Mouse (Mus musculus): Measurements from ENCODE around the gene Prrc2a. TPM values are rescaled to one million over a fixed set of nuclear protein-coding genes. Genes with fewer than 3 reads are reported as not detected.

Gene Prrc2a
- polyA plus RNA-seq, 1 experiment from 2014 or later, result 163 TPM

- Histone ChIP-seq H3K4me1 (ENCODE audit: control insufficient read depth, insufficient read depth, low read length) (no peaks in the 10 kb centered on the region), H3K27me3 (ENCODE audit: control insufficient read depth, insufficient read depth, low read length) (no peaks in the 10 kb centered on the region), H3K9ac (ENCODE audit: low read depth, low read length) (peak overlapping the region; percentile 54), H3K36me3 (ENCODE audit: control insufficient read depth, insufficient read depth, low read length) (no peaks in the 10 kb centered on the region), H3K4me3 (ENCODE audit: low read depth, low read length) (peak overlapping the region; percentile 48), H3K9me3 (replicated peaks; ENCODE audit: control insufficient read depth, low read length) (no peaks in the 10 kb centered on the region), H3K4me2 (peak overlapping the region; percentile 65), H3K27ac (ENCODE audit: low read depth, low read length) (peak overlapping the region; percentile 62)
- peak; percentile 43; the same call in 1 of the 2 replicates for ATAC-seq (replicated peaks; ENCODE audit: insufficient number of reproducible peaks, low FRiP score, low TSS enrichment)
- WGBS (ENCODE audit: insufficient replicate concordance), result 2% methylated on average over 18 of the region's 18 CpGs
Observed at GRCm38 (mm10) chr17:35185639-35186611, 21.2 kb upstream of the Prrc2a start.

- no peak for ATAC-seq (replicated peaks; ENCODE audit: insufficient number of reproducible peaks, low FRiP score, low TSS enrichment)
- Histone ChIP-seq H3K4me1 (ENCODE audit: control insufficient read depth, insufficient read depth, low read length) (no peaks in the 10 kb centered on the region), H3K4me2 (no peak overlapping the region), H3K27me3 (ENCODE audit: control insufficient read depth, insufficient read depth, low read length) (no peaks in the 10 kb centered on the region), H3K4me3 (ENCODE audit: low read depth, low read length) (no peak overlapping the region), H3K36me3 (ENCODE audit: control insufficient read depth, insufficient read depth, low read length) (no peaks in the 10 kb centered on the region), H3K9me3 (replicated peaks; ENCODE audit: control insufficient read depth, low read length) (no peaks in the 10 kb centered on the region), H3K9ac (ENCODE audit: low read depth, low read length) (0 out of 2 replicates have a peak overlapping the region, but pooled peaks have one; percentile 28), H3K27ac (ENCODE audit: low read depth, low read length) (no peak overlapping the region)
- WGBS (ENCODE audit: insufficient replicate concordance), result 83% methylated on average over 5 of the region's 5 CpGs
Observed at GRCm38 (mm10) chr17:35180093-35180492, 15.4 kb upstream of the Prrc2a start.

GRCm38 (mm10) chr17:35178528-35178927, 13.8 kb upstream of the Prrc2a start:
- WGBS (ENCODE audit: insufficient replicate concordance), result 10% methylated on average over 5 of the region's 5 CpGs

GRCm38 (mm10) chr17:35175968-35176367, 11.3 kb upstream of the Prrc2a start, which contains the start of gene Aif1:
TSS of gene Aif1 (minus strand) at chr17:35176068.
- no peak within 1 kb of the TSS for H3K27ac ChIP-seq (ENCODE audit: low read depth, low read length)
- WGBS (ENCODE audit: insufficient replicate concordance), result 62% methylated on average over 2 of the region's 2 CpGs

More at GRCm38 (mm10) chr17:35178528-35178927, 13.8 kb upstream of the Prrc2a start:
- ATAC-seq (replicated peaks; ENCODE audit: insufficient number of reproducible peaks, low FRiP score, low TSS enrichment), result 0 out of 2 replicates have a peak, but pooled peaks have one; percentile 22
- H3K27me3 ChIP-seq (ENCODE audit: control insufficient read depth, insufficient read depth, low read length), result no peaks in the 10 kb centered on the region
- no peaks in the 10 kb centered on the region for H3K36me3 ChIP-seq (ENCODE audit: control insufficient read depth, insufficient read depth, low read length)
- H3K4me2 ChIP-seq, result no peak overlapping the region
- no peak overlapping the region for H3K4me3 ChIP-seq (ENCODE audit: low read depth, low read length)
- no peaks in the 10 kb centered on the region for H3K4me1 ChIP-seq (ENCODE audit: control insufficient read depth, insufficient read depth, low read length)
- no peak overlapping the region for H3K9ac ChIP-seq (ENCODE audit: low read depth, low read length)
- no peak overlapping the region for H3K27ac ChIP-seq (ENCODE audit: low read depth, low read length)
- no peaks in the 10 kb centered on the region for H3K9me3 ChIP-seq (replicated peaks; ENCODE audit: control insufficient read depth, low read length)

GRCm38 (mm10) chr17:35175382-35175781, 10.7 kb upstream of the Prrc2a start:
- Histone ChIP-seq H3K27me3 (ENCODE audit: control insufficient read depth, insufficient read depth, low read length) (0 out of 2 replicates have a peak, but pooled peaks cover 3% of the 10 kb centered on the region), H3K36me3 (ENCODE audit: control insufficient read depth, insufficient read depth, low read length) (no peaks in the 10 kb centered on the region), H3K27ac (ENCODE audit: low read depth, low read length) (no peak overlapping the region), H3K4me1 (ENCODE audit: control insufficient read depth, insufficient read depth, low read length) (no peaks in the 10 kb centered on the region), H3K4me3 (ENCODE audit: low read depth, low read length) (no peak overlapping the region), H3K4me2 (no peak overlapping the region), H3K9ac (ENCODE audit: low read depth, low read length) (no peak overlapping the region), H3K9me3 (replicated peaks; ENCODE audit: control insufficient read depth, low read length) (no peaks in the 10 kb centered on the region)
- ATAC-seq (replicated peaks; ENCODE audit: insufficient number of reproducible peaks, low FRiP score, low TSS enrichment), result no peak
- 78% methylated on average over 6 of the region's 6 CpGs for WGBS (ENCODE audit: insufficient replicate concordance)

More at GRCm38 (mm10) chr17:35175968-35176367, 11.3 kb upstream of the Prrc2a start, which contains the start of gene Aif1:
- Histone ChIP-seq H3K9ac (ENCODE audit: low read depth, low read length) (no peak within 1 kb of the TSS), H3K36me3 (ENCODE audit: control insufficient read depth, insufficient read depth, low read length) (no peaks in the 10 kb centered on the region), H3K27me3 (ENCODE audit: control insufficient read depth, insufficient read depth, low read length) (0 out of 2 replicates have a peak, but pooled peaks cover 3% of the 10 kb centered on the region), H3K4me2 (no peak within 1 kb of the TSS), H3K9me3 (replicated peaks; ENCODE audit: control insufficient read depth, low read length) (no peaks in the 10 kb centered on the region), H3K4me3 (ENCODE audit: low read depth, low read length) (no peak within 1 kb of the TSS), H3K4me1 (ENCODE audit: control insufficient read depth, insufficient read depth, low read length) (no peaks in the 10 kb centered on the region)
- no peak for ATAC-seq (replicated peaks; ENCODE audit: insufficient number of reproducible peaks, low FRiP score, low TSS enrichment)

- H3K4me3 ChIP-seq (ENCODE audit: low read depth, low read length), result no peak overlapping the region
- no peak overlapping the region for H3K9ac ChIP-seq (ENCODE audit: low read depth, low read length)
- 0 out of 2 replicates have a peak, but pooled peaks cover 3% of the 10 kb centered on the region for H3K27me3 ChIP-seq (ENCODE audit: control insufficient read depth, insufficient read depth, low read length)
- 67% methylated on average over 8 of the region's 8 CpGs for WGBS (ENCODE audit: insufficient replicate concordance)
- no peaks in the 10 kb centered on the region for H3K36me3 ChIP-seq (ENCODE audit: control insufficient read depth, insufficient read depth, low read length)
- no peaks in the 10 kb centered on the region for H3K9me3 ChIP-seq (replicated peaks; ENCODE audit: control insufficient read depth, low read length)
- H3K4me1 ChIP-seq (ENCODE audit: control insufficient read depth, insufficient read depth, low read length), result no peaks in the 10 kb centered on the region
- H3K4me2 ChIP-seq, result no peak overlapping the region
- no peak for ATAC-seq (replicated peaks; ENCODE audit: insufficient number of reproducible peaks, low FRiP score, low TSS enrichment)
- H3K27ac ChIP-seq (ENCODE audit: low read depth, low read length), result no peak overlapping the region
Observed at GRCm38 (mm10) chr17:35174201-35174977, 9.7 kb upstream of the Prrc2a start.

- Histone ChIP-seq H3K36me3 (ENCODE audit: control insufficient read depth, insufficient read depth, low read length) (no peaks in the 10 kb centered on the region), H3K9ac (ENCODE audit: low read depth, low read length) (no peak overlapping the region), H3K9me3 (replicated peaks; ENCODE audit: control insufficient read depth, low read length) (no peaks in the 10 kb centered on the region), H3K27me3 (ENCODE audit: control insufficient read depth, insufficient read depth, low read length) (0 out of 2 replicates have a peak, but pooled peaks cover 3% of the 10 kb centered on the region), H3K4me1 (ENCODE audit: control insufficient read depth, insufficient read depth, low read length) (no peaks in the 10 kb centered on the region), H3K4me2 (no peak overlapping the region), H3K4me3 (ENCODE audit: low read depth, low read length) (no peak overlapping the region), H3K27ac (ENCODE audit: low read depth, low read length) (no peak overlapping the region)
- WGBS (ENCODE audit: insufficient replicate concordance), result 61% methylated on average over 3 of the region's 3 CpGs
- ATAC-seq (replicated peaks; ENCODE audit: insufficient number of reproducible peaks, low FRiP score, low TSS enrichment), result no peak
Observed at GRCm38 (mm10) chr17:35173329-35173728, 8.6 kb upstream of the Prrc2a start.
